Mouse (Mus musculus): ENCODE measurements around the gene Rab3d. TPM values are rescaled to one million over a fixed set of nuclear protein-coding genes. Genes with fewer than 3 reads are reported as not detected.
A peak's percentile ranks its signal among the peaks of the same experiment; 100 is the strongest.

Gene Rab3d
- polyA plus RNA-seq, 1 experiment from 2014 or later = 13.4 TPM

- H3K27ac ChIP-seq (replicated peaks) = peak within 1 kb of the TSS; percentile 83
- peak within 1 kb of the TSS; percentile 67 for H3K4me3 ChIP-seq
- H3K36me3 ChIP-seq = peaks cover 18% of the 10 kb centered on the region; the same call in 1 of the 2 replicates
- H3K4me1 ChIP-seq = peaks cover 20% of the 10 kb centered on the region
- H3K27me3 ChIP-seq = 0 out of 2 replicates have a peak, but pooled peaks cover 6% of the 10 kb centered on the region
- H3K9ac ChIP-seq (replicated peaks) = peak within 1 kb of the TSS; percentile 78
- peak; percentile 94 for ATAC-seq (ENCODE audit: low FRiP score, low read depth)
- no peaks in the 10 kb centered on the region for H3K9me3 ChIP-seq
- 3% methylated on average over 40 of the region's 43 CpGs for WGBS
- peak within 1 kb of the TSS; percentile 74 for H3K4me2 ChIP-seq (replicated peaks)
These were observed 18.9 kb upstream of the Rab3d start, which contains the start of gene Plppr2 for GRCm38 (mm10) chr9:21936692-21937570. Gene Plppr2, plus strand, starts transcription at chr9:21937033.

- Histone ChIP-seq H3K4me2 (replicated peaks) (peak overlapping the region; percentile 74; the same call in 1 of the 2 replicates), H3K27ac (replicated peaks) (no peak overlapping the region), H3K9me3 (no peaks in the 10 kb centered on the region), H3K27me3 (peaks cover 6% of the 10 kb centered on the region; the same call in 1 of the 2 replicates), H3K9ac (replicated peaks) (no peak overlapping the region), H3K4me1 (peaks cover 20% of the 10 kb centered on the region), H3K4me3 (no peak overlapping the region), H3K36me3 (0 out of 2 replicates have a peak, but pooled peaks cover 10% of the 10 kb centered on the region)
- 86% methylated on average over 7 of the region's 7 CpGs for WGBS
- no peak for ATAC-seq (ENCODE audit: low FRiP score, low read depth)
These were observed 17.6 kb upstream of the Rab3d start for GRCm38 (mm10) chr9:21935466-21936131.

- Histone ChIP-seq H3K4me1 (peaks cover 18% of the 10 kb centered on the region), H3K27me3 (peaks cover 6% of the 10 kb centered on the region; the same call in 1 of the 2 replicates), H3K27ac (replicated peaks) (no peak overlapping the region), H3K9me3 (no peaks in the 10 kb centered on the region), H3K36me3 (0 out of 2 replicates have a peak, but pooled peaks cover 3% of the 10 kb centered on the region), H3K4me2 (replicated peaks) (no peak overlapping the region), H3K9ac (replicated peaks) (no peak overlapping the region), H3K4me3 (no peak overlapping the region)
- 86% methylated on average over 12 of the region's 12 CpGs for WGBS
- no peak for ATAC-seq (ENCODE audit: low FRiP score, low read depth)
These were observed 16.0 kb upstream of the Rab3d start for GRCm38 (mm10) chr9:21934021-21934420.

GRCm38 (mm10) chr9:21932445-21933137 lies 14.6 kb upstream of the Rab3d start:
- H3K27me3 ChIP-seq = peaks cover 6% of the 10 kb centered on the region; the same call in 1 of the 2 replicates
- no peaks in the 10 kb centered on the region for H3K9me3 ChIP-seq
- ATAC-seq (ENCODE audit: low FRiP score, low read depth) = no peak
- H3K27ac ChIP-seq (replicated peaks) = no peak overlapping the region
- no peaks in the 10 kb centered on the region for H3K36me3 ChIP-seq
- H3K4me2 ChIP-seq (replicated peaks) = no peak overlapping the region
- WGBS = 64% methylated on average over 12 of the region's 12 CpGs
- H3K9ac ChIP-seq (replicated peaks) = no peak overlapping the region
- H3K4me1 ChIP-seq = peaks cover 7% of the 10 kb centered on the region
- no peak overlapping the region for H3K4me3 ChIP-seq

- WGBS = 65% methylated on average over 2 of the region's 2 CpGs
- peaks cover 6% of the 10 kb centered on the region; the same call in 1 of the 2 replicates for H3K27me3 ChIP-seq
- ATAC-seq (ENCODE audit: low FRiP score, low read depth) = no peak
- no peak overlapping the region for H3K27ac ChIP-seq (replicated peaks)
- H3K4me2 ChIP-seq (replicated peaks) = no peak overlapping the region
- H3K4me3 ChIP-seq = no peak overlapping the region
- H3K9me3 ChIP-seq = no peaks in the 10 kb centered on the region
- H3K4me1 ChIP-seq = peaks cover 5% of the 10 kb centered on the region; the same call in 1 of the 2 replicates
- no peaks in the 10 kb centered on the region for H3K36me3 ChIP-seq
- no peak overlapping the region for H3K9ac ChIP-seq (replicated peaks)
These were observed 14.0 kb upstream of the Rab3d start for GRCm38 (mm10) chr9:21932006-21932405.

- Histone ChIP-seq H3K4me2 (replicated peaks) (no peak overlapping the region), H3K36me3 (0 out of 2 replicates have a peak, but pooled peaks cover 5% of the 10 kb centered on the region), H3K27me3 (peaks cover 3% of the 10 kb centered on the region; the same call in 1 of the 2 replicates), H3K9me3 (no peaks in the 10 kb centered on the region), H3K4me3 (no peak overlapping the region), H3K4me1 (peaks cover 15% of the 10 kb centered on the region), H3K9ac (replicated peaks) (no peak overlapping the region), H3K27ac (replicated peaks) (no peak overlapping the region)
- ATAC-seq (ENCODE audit: low FRiP score, low read depth) = no peak
- WGBS = 85% methylated on average over 3 of the region's 3 CpGs
These were observed 11.2 kb upstream of the Rab3d start for GRCm38 (mm10) chr9:21929208-21929607.

- under 1% methylated on average over 28 of the region's 28 CpGs for WGBS
- H3K9ac ChIP-seq (replicated peaks) = peak within 1 kb of the TSS; percentile 72
- peak within 1 kb of the TSS; percentile 68 for H3K4me2 ChIP-seq (replicated peaks)
- H3K27ac ChIP-seq (replicated peaks) = peak within 1 kb of the TSS; percentile 61
- no peaks in the 10 kb centered on the region; the same call in 1 of the 2 replicates for H3K27me3 ChIP-seq
- H3K36me3 ChIP-seq = 0 out of 2 replicates have a peak, but pooled peaks cover 5% of the 10 kb centered on the region
- peak within 1 kb of the TSS; percentile 53 for H3K4me3 ChIP-seq
- peaks cover 15% of the 10 kb centered on the region for H3K4me1 ChIP-seq
- no peaks in the 10 kb centered on the region for H3K9me3 ChIP-seq
- peak; percentile 99 for ATAC-seq (ENCODE audit: low FRiP score, low read depth)
These were observed 9.3 kb upstream of the Rab3d start, which contains the start of the genes Ccdc159 and Tmem205 for GRCm38 (mm10) chr9:21927208-21927753. Gene Ccdc159, plus strand, starts transcription at chr9:21927471. Gene Tmem205, minus strand, starts transcription at chr9:21927556.

- H3K4me1 ChIP-seq = peaks cover 15% of the 10 kb centered on the region
- H3K9ac ChIP-seq (replicated peaks) = peak overlapping the region; percentile 72
- no peaks in the 10 kb centered on the region; the same call in 1 of the 2 replicates for H3K27me3 ChIP-seq
- 0 out of 2 replicates have a peak, but pooled peaks cover 5% of the 10 kb centered on the region for H3K36me3 ChIP-seq
- H3K9me3 ChIP-seq = no peaks in the 10 kb centered on the region
- no peak for ATAC-seq (ENCODE audit: low FRiP score, low read depth)
- H3K27ac ChIP-seq (replicated peaks) = peak overlapping the region; percentile 61
- 4% methylated on average over 6 of the region's 6 CpGs for WGBS
- peak overlapping the region; percentile 68 for H3K4me2 ChIP-seq (replicated peaks)
- H3K4me3 ChIP-seq = peak overlapping the region; percentile 53
These were observed 8.8 kb upstream of the Rab3d start for GRCm38 (mm10) chr9:21926784-21927183.

- Histone ChIP-seq H3K4me3 (peak overlapping the region; percentile 53; the same call in 1 of the 2 replicates), H3K4me1 (peaks cover 15% of the 10 kb centered on the region), H3K27ac (replicated peaks) (no peak overlapping the region), H3K27me3 (no peaks in the 10 kb centered on the region), H3K9me3 (no peaks in the 10 kb centered on the region), H3K9ac (replicated peaks) (no peak overlapping the region), H3K4me2 (replicated peaks) (peak overlapping the region; percentile 68), H3K36me3 (0 out of 2 replicates have a peak, but pooled peaks cover 5% of the 10 kb centered on the region)
- 74% methylated on average over 6 of the region's 6 CpGs for WGBS
- no peak for ATAC-seq (ENCODE audit: low FRiP score, low read depth)
These were observed 8.2 kb upstream of the Rab3d start for GRCm38 (mm10) chr9:21926155-21926554.

- Histone ChIP-seq H3K9me3 (no peaks in the 10 kb centered on the region), H3K27me3 (no peaks in the 10 kb centered on the region), H3K27ac (replicated peaks) (no peak overlapping the region), H3K36me3 (0 out of 2 replicates have a peak, but pooled peaks cover 5% of the 10 kb centered on the region), H3K4me2 (replicated peaks) (no peak overlapping the region), H3K4me3 (no peak overlapping the region), H3K9ac (replicated peaks) (no peak overlapping the region), H3K4me1 (peaks cover 15% of the 10 kb centered on the region)
- 100% methylated on average over 1 of the region's 1 CpGs for WGBS
- ATAC-seq (ENCODE audit: low FRiP score, low read depth) = no peak
These were observed 7.5 kb upstream of the Rab3d start for GRCm38 (mm10) chr9:21925506-21925905.

- no peaks in the 10 kb centered on the region for H3K9me3 ChIP-seq
- WGBS = 92% methylated on average over 3 of the region's 3 CpGs
- no peak overlapping the region for H3K4me3 ChIP-seq
These were observed 7.0 kb upstream of the Rab3d start for GRCm38 (mm10) chr9:21925034-21925433.

More at GRCm38 (mm10) chr9:21925034-21925433, 7.0 kb upstream of the Rab3d start:
- Histone ChIP-seq H3K4me1 (peaks cover 15% of the 10 kb centered on the region), H3K9ac (replicated peaks) (no peak overlapping the region), H3K27me3 (no peaks in the 10 kb centered on the region), H3K36me3 (0 out of 2 replicates have a peak, but pooled peaks cover 5% of the 10 kb centered on the region), H3K4me2 (replicated peaks) (no peak overlapping the region), H3K27ac (replicated peaks) (no peak overlapping the region)
- ATAC-seq (ENCODE audit: low FRiP score, low read depth) = no peak

All from midbrain, embryonic 12.5 days (tissue).